Comparison of ENCODE assay signal across 9 mouse cellular contexts in genomic region chr3:85185827-85186226, GRCm38 (mm10).
DNase-seq lines count a peak whose midpoint lies in the region; ATAC-seq and TF ChIP-seq lines count a peak whose summit lies in the region.
"Had no signal": no experiment of that assay in that cellular context is flagged by ENCODE, and none has a peak within 500 bp of the region (broad histone marks: within the 10 kb centered on the region; RNA-seq: fewer than 3 reads in every experiment).

No protein-coding gene starts in this region.

- peaks cover 5% of the 10 kb centered on the region for H3K4me1 ChIP-seq in hindbrain, embryonic 11.5 days (replicated peaks; ENCODE audit: control insufficient read depth, insufficient read depth, low read length)
- H3K4me1 ChIP-seq in hindbrain, embryonic 16.5 days (ENCODE audit: control insufficient read depth, insufficient read depth, low read depth, low read length): peaks cover 19% of the 10 kb centered on the region
- peaks cover 36% of the 10 kb centered on the region for H3K4me1 ChIP-seq in embryonic facial prominence, embryonic 13.5 days

- no peak overlapping the region for H3K27ac ChIP-seq in hindbrain, embryonic 11.5 days (ENCODE audit: low read depth, low read length)
- H3K27ac ChIP-seq in hindbrain, embryonic 16.5 days (ENCODE audit: low read depth, low read length): no peak overlapping the region
- peak overlapping the region; percentile 28; the same call in 1 of the 2 replicates for H3K27ac ChIP-seq in embryonic facial prominence, embryonic 13.5 days

- peak; percentile 49 for DNase-seq in hindbrain, embryonic 11.5 days (ENCODE audit: low spot score)
- DNase-seq in brain, embryonic 14.5 days (ENCODE audit: low read depth): peak; percentile 57
- peak; percentile 18 to 59 for DNase-seq in lung, postnatal 4 days
- no peak for DNase-seq in right cerebral cortex, postnatal 14 days
- DNase-seq in thymus, adult 18-20 months: no peak

- no peaks in the 10 kb centered on the region for H3K36me3 ChIP-seq in hindbrain, embryonic 11.5 days (ENCODE audit: control insufficient read depth, insufficient read depth, low read length)
- no peaks in the 10 kb centered on the region for H3K36me3 ChIP-seq in hindbrain, embryonic 16.5 days (ENCODE audit: control insufficient read depth, insufficient read depth, low read length)
- no peaks in the 10 kb centered on the region for H3K36me3 ChIP-seq in embryonic facial prominence, embryonic 13.5 days
- H3K36me3 ChIP-seq: G1E had no signal

- H3K9me3 ChIP-seq in hindbrain, embryonic 11.5 days (ENCODE audit: control insufficient read depth, low read length): no peaks in the 10 kb centered on the region
- H3K9me3 ChIP-seq in hindbrain, embryonic 16.5 days (ENCODE audit: control insufficient read depth, low read length): no peaks in the 10 kb centered on the region; the same call in 1 of the 2 replicates
- H3K9me3 ChIP-seq in embryonic facial prominence, embryonic 13.5 days: no peaks in the 10 kb centered on the region
- H3K9me3 ChIP-seq: G1E had no signal

- no peak for TF ChIP-seq POLR2A in brain, embryonic 14.5 days (IDR thresholded peaks at IDR 0.05; ENCODE audit: borderline replicate concordance, extremely low read depth, insufficient read depth, insufficient read length, poor library complexity, severe bottlenecking)

- no peaks in the 10 kb centered on the region for H3K27me3 ChIP-seq in hindbrain, embryonic 11.5 days (ENCODE audit: control insufficient read depth, insufficient read depth, low read length)
- no peaks in the 10 kb centered on the region for H3K27me3 ChIP-seq in hindbrain, embryonic 16.5 days (replicated peaks; ENCODE audit: control insufficient read depth, insufficient read depth, low read length)
- H3K27me3 ChIP-seq in embryonic facial prominence, embryonic 13.5 days: peaks cover 10% of the 10 kb centered on the region

- H3K9ac ChIP-seq in hindbrain, embryonic 11.5 days (ENCODE audit: low read depth, low read length): no peak overlapping the region
- no peak overlapping the region for H3K9ac ChIP-seq in hindbrain, embryonic 16.5 days (ENCODE audit: low read depth, low read length)
- 0 out of 2 replicates have a peak overlapping the region, but pooled peaks have one; percentile 44 for H3K9ac ChIP-seq in embryonic facial prominence, embryonic 13.5 days

- TF ChIP-seq CTCF in brain, embryonic 14.5 days (IDR thresholded peaks at IDR 0.05; ENCODE audit: borderline replicate concordance, extremely low read depth, insufficient read depth, insufficient read length): no peak

- H3K4me3 ChIP-seq in hindbrain, embryonic 11.5 days (ENCODE audit: low read depth, low read length): no peak overlapping the region
- H3K4me3 ChIP-seq in hindbrain, embryonic 16.5 days (ENCODE audit: low read length): no peak overlapping the region
- no peak overlapping the region for H3K4me3 ChIP-seq in embryonic facial prominence, embryonic 13.5 days

- 8% methylated on average over 12 of the region's 12 CpGs for WGBS in hindbrain, embryonic 11.5 days
- WGBS in hindbrain, embryonic 16.5 days: 18% methylated on average over 12 of the region's 12 CpGs
- 13% methylated on average over 12 of the region's 12 CpGs for WGBS in embryonic facial prominence, embryonic 13.5 days

- no peak for ATAC-seq in hindbrain, embryonic 11.5 days (ENCODE audit: low FRiP score)
- ATAC-seq in hindbrain, embryonic 16.5 days: no peak
- no peak for ATAC-seq in embryonic facial prominence, embryonic 13.5 days (ENCODE audit: insufficient number of reproducible peaks, insufficient read depth, low FRiP score, low TSS enrichment, low read depth)
- ATAC-seq in activated CD4-positive, CD25-positive, alpha-beta regulatory T cell, adult 4 months: no peak

- no peak overlapping the region for H3K4me2 ChIP-seq in hindbrain, embryonic 11.5 days (replicated peaks; ENCODE audit: low read depth, low read length)
- no peak overlapping the region for H3K4me2 ChIP-seq in hindbrain, embryonic 16.5 days (ENCODE audit: low read length)
- H3K4me2 ChIP-seq in embryonic facial prominence, embryonic 13.5 days: peak overlapping the region; percentile 7; the same call in 1 of the 2 replicates

Comparison
In these comparisons a context has a peak if more than half of its experiments do, and no peak if none do; other contexts are left out.
1. DNase-seq: peak in hindbrain, embryonic 11.5 days (single experiment), brain, embryonic 14.5 days (single experiment) and lung, postnatal 4 days (2 of 2); none in right cerebral cortex, postnatal 14 days (single experiment) and thymus, adult 18-20 months (0 of 2).